Mouse (Mus musculus): ENCODE measurements around the gene Tfec. TPM values are rescaled to one million over a fixed set of nuclear protein-coding genes. Genes with fewer than 3 reads are reported as not detected.
A peak's percentile ranks its signal among the peaks of the same experiment; 100 is the strongest.

The Tfec gene
- polyA plus RNA-seq, 1 experiment from 2014 or later = 0.95 TPM

GRCm38 (mm10) chr6:16862050-16862449 lies 36.2 kb downstream of the Tfec start:
- no peak for ATAC-seq (ENCODE audit: low FRiP score, low read depth)
- Histone ChIP-seq H3K4me1 (no peaks in the 10 kb centered on the region), H3K36me3 (no peaks in the 10 kb centered on the region), H3K27ac (no peak overlapping the region), H3K9me3 (no peaks in the 10 kb centered on the region), H3K4me2 (replicated peaks) (no peak overlapping the region), H3K9ac (no peak overlapping the region), H3K27me3 (no peaks in the 10 kb centered on the region), H3K4me3 (no peak overlapping the region)
- 85% methylated on average over 3 of the region's 3 CpGs for WGBS

- Histone ChIP-seq H3K27ac (no peak overlapping the region), H3K9ac (no peak overlapping the region), H3K9me3 (no peaks in the 10 kb centered on the region), H3K4me2 (replicated peaks) (no peak overlapping the region), H3K4me3 (no peak overlapping the region), H3K27me3 (no peaks in the 10 kb centered on the region), H3K36me3 (no peaks in the 10 kb centered on the region), H3K4me1 (no peaks in the 10 kb centered on the region)
- no peak for ATAC-seq (ENCODE audit: low FRiP score, low read depth)
- WGBS = 89% methylated on average over 7 of the region's 7 CpGs
Observed at GRCm38 (mm10) chr6:16855879-16856545, 42.2 kb downstream of the Tfec start.

- Histone ChIP-seq H3K4me2 (replicated peaks) (no peak overlapping the region), H3K27ac (no peak overlapping the region), H3K4me3 (no peak overlapping the region), H3K27me3 (no peaks in the 10 kb centered on the region), H3K9ac (no peak overlapping the region), H3K36me3 (no peaks in the 10 kb centered on the region), H3K9me3 (no peaks in the 10 kb centered on the region), H3K4me1 (no peaks in the 10 kb centered on the region)
- ATAC-seq (ENCODE audit: low FRiP score, low read depth) = no peak
- WGBS = 86% methylated on average over 9 of the region's 9 CpGs
Observed at GRCm38 (mm10) chr6:16854977-16855376, 43.3 kb downstream of the Tfec start.

GRCm38 (mm10) chr6:16846521-16846920 lies 51.7 kb downstream of the Tfec start:
- WGBS = 84% methylated on average over 7 of the region's 7 CpGs
- Histone ChIP-seq H3K4me1 (no peaks in the 10 kb centered on the region), H3K27me3 (no peaks in the 10 kb centered on the region), H3K36me3 (no peaks in the 10 kb centered on the region), H3K9me3 (no peaks in the 10 kb centered on the region), H3K9ac (no peak overlapping the region), H3K4me2 (replicated peaks) (no peak overlapping the region), H3K4me3 (no peak overlapping the region), H3K27ac (no peak overlapping the region)
- no peak for ATAC-seq (ENCODE audit: low FRiP score, low read depth)

- Histone ChIP-seq H3K27ac (no peak overlapping the region), H3K4me2 (replicated peaks) (no peak overlapping the region), H3K4me1 (no peaks in the 10 kb centered on the region), H3K27me3 (no peaks in the 10 kb centered on the region), H3K36me3 (no peaks in the 10 kb centered on the region), H3K9me3 (no peaks in the 10 kb centered on the region), H3K9ac (no peak overlapping the region), H3K4me3 (no peak overlapping the region)
- WGBS = 90% methylated on average over 1 of the region's 1 CpGs
- ATAC-seq (ENCODE audit: low FRiP score, low read depth) = no peak
Observed at GRCm38 (mm10) chr6:16835631-16836030, 62.6 kb downstream of the Tfec start.

GRCm38 (mm10) chr6:16828304-16828703 lies 69.9 kb downstream of the Tfec start:
- no peaks in the 10 kb centered on the region for H3K36me3 ChIP-seq
- no peaks in the 10 kb centered on the region for H3K9me3 ChIP-seq
- no peak for ATAC-seq (ENCODE audit: low FRiP score, low read depth)
- H3K4me3 ChIP-seq = no peak overlapping the region
- no peak overlapping the region for H3K9ac ChIP-seq
- no peak overlapping the region for H3K27ac ChIP-seq
- H3K4me1 ChIP-seq = no peaks in the 10 kb centered on the region
- H3K27me3 ChIP-seq = no peaks in the 10 kb centered on the region
- H3K4me2 ChIP-seq (replicated peaks) = no peak overlapping the region

- no peak overlapping the region for H3K4me3 ChIP-seq
- no peaks in the 10 kb centered on the region for H3K4me1 ChIP-seq
- H3K4me2 ChIP-seq (replicated peaks) = no peak overlapping the region
- no peak for ATAC-seq (ENCODE audit: low FRiP score, low read depth)
- H3K27me3 ChIP-seq = no peaks in the 10 kb centered on the region
- no peaks in the 10 kb centered on the region for H3K9me3 ChIP-seq
- no peaks in the 10 kb centered on the region for H3K36me3 ChIP-seq
- no peak overlapping the region for H3K9ac ChIP-seq
- H3K27ac ChIP-seq = no peak overlapping the region
- 62% methylated on average over 1 of the region's 1 CpGs for WGBS
Observed at GRCm38 (mm10) chr6:16821985-16822384, 76.3 kb downstream of the Tfec start.

- no peaks in the 10 kb centered on the region for H3K9me3 ChIP-seq
- H3K9ac ChIP-seq = no peak overlapping the region
- H3K4me3 ChIP-seq = no peak overlapping the region
- H3K27ac ChIP-seq = no peak overlapping the region
- no peaks in the 10 kb centered on the region for H3K27me3 ChIP-seq
- H3K36me3 ChIP-seq = no peaks in the 10 kb centered on the region
- no peak for ATAC-seq (ENCODE audit: low FRiP score, low read depth)
- no peaks in the 10 kb centered on the region for H3K4me1 ChIP-seq
- no peak overlapping the region for H3K4me2 ChIP-seq (replicated peaks)
- WGBS = 76% methylated on average over 1 of the region's 1 CpGs
Observed at GRCm38 (mm10) chr6:16806302-16806701, 91.9 kb downstream of the Tfec start.

GRCm38 (mm10) chr6:16797669-16798068 lies 100.6 kb downstream of the Tfec start:
- no peaks in the 10 kb centered on the region for H3K27me3 ChIP-seq
- H3K4me2 ChIP-seq (replicated peaks) = peak overlapping the region; percentile 44
- whole genome bisulfite sequencing = 12% methylated on average over 10 of the region's 10 CpGs
- H3K9me3 ChIP-seq = no peaks in the 10 kb centered on the region
- peak; percentile 78 for ATAC-seq (ENCODE audit: low FRiP score, low read depth)
- H3K36me3 ChIP-seq = no peaks in the 10 kb centered on the region
- H3K4me3 ChIP-seq = no peak overlapping the region
- H3K9ac ChIP-seq = no peak overlapping the region
- H3K4me1 ChIP-seq = peaks cover 11% of the 10 kb centered on the region
- no peak overlapping the region for H3K27ac ChIP-seq

- no peak for ATAC-seq (ENCODE audit: low FRiP score, low read depth)
- no peaks in the 10 kb centered on the region for H3K36me3 ChIP-seq
- H3K4me2 ChIP-seq (replicated peaks) = no peak overlapping the region
- no peak overlapping the region for H3K4me3 ChIP-seq
- no peak overlapping the region; the same call in 1 of the 2 replicates for H3K27ac ChIP-seq
- peaks cover 11% of the 10 kb centered on the region for H3K4me1 ChIP-seq
- H3K27me3 ChIP-seq = no peaks in the 10 kb centered on the region
- WGBS = 70% methylated on average over 9 of the region's 9 CpGs
- H3K9me3 ChIP-seq = no peaks in the 10 kb centered on the region
- H3K9ac ChIP-seq = no peak overlapping the region
Observed at GRCm38 (mm10) chr6:16796914-16797313, 101.3 kb downstream of the Tfec start.

- WGBS = 27% methylated on average over 7 of the region's 7 CpGs
- ATAC-seq (ENCODE audit: low FRiP score, low read depth) = no peak
- Histone ChIP-seq H3K4me2 (replicated peaks) (no peak overlapping the region), H3K9me3 (no peaks in the 10 kb centered on the region), H3K9ac (no peak overlapping the region), H3K36me3 (no peaks in the 10 kb centered on the region), H3K4me1 (peaks cover 11% of the 10 kb centered on the region), H3K27ac (no peak overlapping the region), H3K4me3 (no peak overlapping the region), H3K27me3 (no peaks in the 10 kb centered on the region)
Observed at GRCm38 (mm10) chr6:16794036-16794435, 104.2 kb downstream of the Tfec start.

GRCm38 (mm10) chr6:16785166-16785565 lies 113.1 kb downstream of the Tfec start:
- 37% methylated on average over 3 of the region's 3 CpGs for WGBS

More at GRCm38 (mm10) chr6:16785166-16785565, 113.1 kb downstream of the Tfec start:
- Histone ChIP-seq H3K36me3 (no peaks in the 10 kb centered on the region), H3K4me2 (replicated peaks) (no peak overlapping the region), H3K9ac (no peak overlapping the region), H3K4me1 (no peaks in the 10 kb centered on the region), H3K4me3 (no peak overlapping the region), H3K27ac (no peak overlapping the region), H3K27me3 (no peaks in the 10 kb centered on the region), H3K9me3 (no peaks in the 10 kb centered on the region)
- ATAC-seq (ENCODE audit: low FRiP score, low read depth) = no peak

Measured in limb, embryonic 13.5 days (tissue).